Mouse (Mus musculus): Measurements from ENCODE around the gene Osbpl3. TPM values are rescaled to one million over a fixed set of nuclear protein-coding genes. Genes with fewer than 3 reads are reported as not detected.

Gene Osbpl3
- polyA plus RNA-seq, 1 experiment from 2014 or later, result 14.5 TPM

DNA sequence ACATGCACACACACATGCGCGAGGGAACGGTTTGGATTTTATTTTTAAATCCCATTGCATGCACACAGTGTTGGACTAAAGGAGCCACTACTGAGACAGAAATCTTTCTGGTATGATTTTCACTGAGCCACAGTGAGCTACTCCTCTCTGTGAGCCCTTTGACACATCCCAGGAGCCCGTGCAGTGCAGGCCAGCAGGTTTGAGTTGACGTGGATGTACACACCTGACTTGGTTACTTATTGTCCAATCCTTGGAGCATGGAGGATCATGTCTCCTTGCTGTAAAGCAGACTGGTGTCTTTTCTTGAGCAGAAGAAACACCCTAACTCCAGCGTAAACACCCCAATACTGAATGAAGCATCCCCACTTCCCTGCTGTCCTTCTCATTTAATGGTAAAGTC lies 57.7 kb downstream of the Osbpl3 start:
- H3K4me2 ChIP-seq (replicated peaks; ENCODE audit: low read depth), result no peak overlapping the region
- H3K27me3 ChIP-seq (ENCODE audit: control insufficient read depth, insufficient read depth, low read length), result no peaks in the 10 kb centered on the region
- H3K9ac ChIP-seq (ENCODE audit: low read length), result no peak overlapping the region
- no peak overlapping the region for H3K4me3 ChIP-seq (ENCODE audit: low read depth, low read length)
- H3K4me1 ChIP-seq (replicated peaks; ENCODE audit: control insufficient read depth, insufficient read depth), result peaks cover 5% of the 10 kb centered on the region; the same call in 1 of the 2 replicates
- no peak for DNase-seq (ENCODE audit: low spot score)
- TF ChIP-seq CTCF (IDR thresholded peaks at IDR 0.05; ENCODE audit: low read depth) (no peak), EP300 (optimal IDR thresholded peaks at IDR 0.05) (no peak)
- H3K27ac ChIP-seq (replicated peaks), result no peak overlapping the region
- no peaks in the 10 kb centered on the region for H3K36me3 ChIP-seq (ENCODE audit: control insufficient read depth, insufficient read depth, low read length)
- WGBS, result 81% methylated on average over 6 of the region's 6 CpGs
- no peak for ATAC-seq (ENCODE audit: low FRiP score, low TSS enrichment)
- no peaks in the 10 kb centered on the region for H3K9me3 ChIP-seq (ENCODE audit: control insufficient read depth, low read length)

DNA sequence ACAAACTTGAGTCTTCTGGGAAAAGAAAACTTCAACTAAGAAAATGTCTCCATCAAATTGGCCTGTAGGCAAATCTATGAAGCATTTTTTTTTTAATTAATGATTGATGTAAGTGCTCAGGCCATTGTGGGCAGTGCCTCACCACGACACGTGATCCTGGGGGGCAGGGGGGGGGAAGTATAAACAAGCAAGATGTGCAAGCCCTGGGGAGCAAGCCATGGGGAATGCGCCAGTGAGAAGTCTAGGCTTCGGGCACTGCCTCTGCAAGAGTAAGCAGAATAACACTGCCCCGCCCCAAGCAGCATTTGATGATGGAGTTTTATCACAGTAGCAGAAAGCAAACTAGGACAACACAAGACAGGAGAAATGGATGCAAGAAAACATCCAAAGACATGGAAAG lies 58.9 kb downstream of the Osbpl3 start:
- DNase-seq (ENCODE audit: low spot score) (peak; percentile 50), ATAC-seq (ENCODE audit: low FRiP score, low TSS enrichment) (no peak)
- Histone ChIP-seq H3K27me3 (ENCODE audit: control insufficient read depth, insufficient read depth, low read length) (no peaks in the 10 kb centered on the region), H3K4me1 (replicated peaks; ENCODE audit: control insufficient read depth, insufficient read depth) (peaks cover 5% of the 10 kb centered on the region; the same call in 1 of the 2 replicates), H3K9ac (ENCODE audit: low read length) (no peak overlapping the region), H3K4me3 (ENCODE audit: low read depth, low read length) (no peak overlapping the region), H3K36me3 (ENCODE audit: control insufficient read depth, insufficient read depth, low read length) (no peaks in the 10 kb centered on the region), H3K4me2 (replicated peaks; ENCODE audit: low read depth) (no peak overlapping the region), H3K27ac (replicated peaks) (no peak overlapping the region), H3K9me3 (ENCODE audit: control insufficient read depth, low read length) (no peaks in the 10 kb centered on the region)
- 43% methylated on average over 5 of the region's 5 CpGs for WGBS
- TF ChIP-seq CTCF (IDR thresholded peaks at IDR 0.05; ENCODE audit: low read depth) (no peak), EP300 (optimal IDR thresholded peaks at IDR 0.05) (no peak)

- Histone ChIP-seq H3K4me1 (replicated peaks; ENCODE audit: control insufficient read depth, insufficient read depth) (peaks cover 5% of the 10 kb centered on the region; the same call in 1 of the 2 replicates), H3K36me3 (ENCODE audit: control insufficient read depth, insufficient read depth, low read length) (no peaks in the 10 kb centered on the region), H3K27me3 (ENCODE audit: control insufficient read depth, insufficient read depth, low read length) (no peaks in the 10 kb centered on the region), H3K4me3 (ENCODE audit: low read depth, low read length) (no peak overlapping the region), H3K4me2 (replicated peaks; ENCODE audit: low read depth) (no peak overlapping the region), H3K27ac (replicated peaks) (0 out of 2 replicates have a peak overlapping the region, but pooled peaks have one; percentile 4), H3K9me3 (ENCODE audit: control insufficient read depth, low read length) (no peaks in the 10 kb centered on the region), H3K9ac (ENCODE audit: low read length) (no peak overlapping the region)
- peak; percentile 50 for DNase-seq (ENCODE audit: low spot score)
- no peak for ATAC-seq (ENCODE audit: low FRiP score, low TSS enrichment)
- TF ChIP-seq EP300 (optimal IDR thresholded peaks at IDR 0.05) (no peak), CTCF (IDR thresholded peaks at IDR 0.05; ENCODE audit: low read depth) (no peak)
- 60% methylated on average over 7 of the region's 7 CpGs for WGBS
Measured at GRCm38 (mm10) chr6:50395641-50396312, 60.2 kb downstream of the Osbpl3 start.

DNA sequence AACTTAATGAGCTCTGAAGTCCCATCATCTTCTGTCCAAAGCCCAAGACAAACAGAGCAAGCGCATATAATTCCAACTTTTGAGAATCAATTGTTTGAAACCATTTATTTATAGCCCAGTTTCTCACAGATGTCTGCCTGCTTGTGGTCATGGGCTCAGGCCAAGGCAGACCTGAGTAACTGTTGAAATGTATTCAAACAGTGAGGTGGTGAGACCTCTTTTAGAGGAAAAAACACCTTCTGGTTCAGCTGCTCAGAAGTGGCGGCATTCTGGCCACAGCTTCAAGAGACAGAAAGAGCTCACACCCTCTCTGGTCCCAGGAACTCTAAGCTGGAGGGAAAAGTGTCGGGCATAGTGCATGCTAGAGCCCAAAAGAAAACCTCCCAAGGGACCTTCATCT lies 61.6 kb downstream of the Osbpl3 start:
- H3K4me1 ChIP-seq (replicated peaks; ENCODE audit: control insufficient read depth, insufficient read depth), result peaks cover 5% of the 10 kb centered on the region; the same call in 1 of the 2 replicates
- H3K4me2 ChIP-seq (replicated peaks; ENCODE audit: low read depth), result no peak overlapping the region
- no peak for ATAC-seq (ENCODE audit: low FRiP score, low TSS enrichment)
- H3K36me3 ChIP-seq (ENCODE audit: control insufficient read depth, insufficient read depth, low read length), result no peaks in the 10 kb centered on the region
- no peak overlapping the region for H3K27ac ChIP-seq (replicated peaks)
- TF ChIP-seq EP300 (optimal IDR thresholded peaks at IDR 0.05) (no peak), CTCF (IDR thresholded peaks at IDR 0.05; ENCODE audit: low read depth) (no peak)
- no peak overlapping the region for H3K9ac ChIP-seq (ENCODE audit: low read length)
- H3K27me3 ChIP-seq (ENCODE audit: control insufficient read depth, insufficient read depth, low read length), result no peaks in the 10 kb centered on the region
- WGBS, result 63% methylated on average over 3 of the region's 3 CpGs
- H3K9me3 ChIP-seq (ENCODE audit: control insufficient read depth, low read length), result no peaks in the 10 kb centered on the region
- DNase-seq (ENCODE audit: low spot score), result no peak
- no peak overlapping the region for H3K4me3 ChIP-seq (ENCODE audit: low read depth, low read length)

DNA sequence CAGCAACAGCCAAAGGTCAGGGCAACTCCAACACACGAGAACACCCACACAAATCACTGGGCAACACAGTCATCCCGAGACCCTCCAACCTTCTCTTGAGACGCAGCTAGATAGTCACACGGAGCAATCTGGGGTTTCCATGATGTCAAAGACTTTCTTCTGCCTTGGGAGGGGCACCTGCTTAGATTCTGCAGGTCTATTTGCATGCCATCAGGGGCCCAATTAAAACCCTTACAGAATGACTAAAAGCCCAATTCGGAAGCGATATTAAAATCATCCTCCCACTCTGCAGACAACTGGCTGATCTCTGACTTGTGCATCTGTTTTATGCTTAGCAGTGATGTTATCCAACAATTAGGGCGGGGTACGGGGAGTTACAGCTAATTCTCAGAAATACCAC lies 62.0 kb downstream of the Osbpl3 start:
- DNase-seq (ENCODE audit: low spot score), result no peak
- no peaks in the 10 kb centered on the region for H3K36me3 ChIP-seq (ENCODE audit: control insufficient read depth, insufficient read depth, low read length)
- no peak overlapping the region for H3K9ac ChIP-seq (ENCODE audit: low read length)
- H3K4me3 ChIP-seq (ENCODE audit: low read depth, low read length), result no peak overlapping the region
- no peak overlapping the region for H3K27ac ChIP-seq (replicated peaks)
- WGBS, result 89% methylated on average over 8 of the region's 8 CpGs
- TF ChIP-seq EP300 (optimal IDR thresholded peaks at IDR 0.05) (no peak), CTCF (IDR thresholded peaks at IDR 0.05; ENCODE audit: low read depth) (no peak)
- H3K27me3 ChIP-seq (ENCODE audit: control insufficient read depth, insufficient read depth, low read length), result no peaks in the 10 kb centered on the region
- H3K4me1 ChIP-seq (replicated peaks; ENCODE audit: control insufficient read depth, insufficient read depth), result peaks cover 5% of the 10 kb centered on the region; the same call in 1 of the 2 replicates
- no peak for ATAC-seq (ENCODE audit: low FRiP score, low TSS enrichment)
- H3K9me3 ChIP-seq (ENCODE audit: control insufficient read depth, low read length), result no peaks in the 10 kb centered on the region
- no peak overlapping the region for H3K4me2 ChIP-seq (replicated peaks; ENCODE audit: low read depth)

DNA sequence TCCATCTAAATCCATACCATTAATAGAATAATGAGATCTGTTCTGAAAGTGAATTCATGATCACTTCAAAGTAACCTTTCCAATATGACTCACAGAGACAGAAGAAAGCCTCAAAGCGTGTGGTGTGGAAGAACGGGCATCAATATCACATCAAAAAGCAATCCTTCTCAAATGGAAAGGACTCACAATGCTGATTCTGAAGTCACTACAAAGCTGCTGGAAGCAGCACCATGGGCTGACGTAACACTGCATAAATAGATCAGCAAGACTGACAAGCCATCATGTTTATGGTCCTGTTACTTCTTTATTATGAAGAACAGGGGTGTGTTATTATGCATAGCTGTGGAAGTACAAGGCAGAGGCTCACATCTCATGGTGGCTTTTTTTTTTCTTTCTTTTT lies 64.0 kb downstream of the Osbpl3 start:
- TF ChIP-seq CTCF (IDR thresholded peaks at IDR 0.05; ENCODE audit: low read depth) (no peak), EP300 (optimal IDR thresholded peaks at IDR 0.05) (no peak)
- Histone ChIP-seq H3K4me3 (ENCODE audit: low read depth, low read length) (no peak overlapping the region), H3K9ac (ENCODE audit: low read length) (no peak overlapping the region), H3K27ac (replicated peaks) (no peak overlapping the region), H3K9me3 (ENCODE audit: control insufficient read depth, low read length) (no peaks in the 10 kb centered on the region), H3K4me1 (replicated peaks; ENCODE audit: control insufficient read depth, insufficient read depth) (peaks cover 5% of the 10 kb centered on the region; the same call in 1 of the 2 replicates), H3K27me3 (ENCODE audit: control insufficient read depth, insufficient read depth, low read length) (no peaks in the 10 kb centered on the region), H3K36me3 (ENCODE audit: control insufficient read depth, insufficient read depth, low read length) (no peaks in the 10 kb centered on the region), H3K4me2 (replicated peaks; ENCODE audit: low read depth) (no peak overlapping the region)
- ATAC-seq (ENCODE audit: low FRiP score, low TSS enrichment) (no peak), DNase-seq (ENCODE audit: low spot score) (no peak)
- WGBS, result 85% methylated on average over 3 of the region's 3 CpGs

All from stomach, postnatal 0 days (tissue).